Mouse (Mus musculus): ENCODE results near the gene Gm15155.
"Not testable (repeated sequence)": the region's sequence is repeated elsewhere in the genome, so short reads cannot be mapped to it uniquely, and the experiment has no call there.

Gm15155 gene

GRCm38 (mm10) chrX:155624341-155624841, at the start of gene Gm15155:
Gene Gm15155, plus strand, starts transcription at chrX:155624741.
- no peak for DNase-seq

DNA sequence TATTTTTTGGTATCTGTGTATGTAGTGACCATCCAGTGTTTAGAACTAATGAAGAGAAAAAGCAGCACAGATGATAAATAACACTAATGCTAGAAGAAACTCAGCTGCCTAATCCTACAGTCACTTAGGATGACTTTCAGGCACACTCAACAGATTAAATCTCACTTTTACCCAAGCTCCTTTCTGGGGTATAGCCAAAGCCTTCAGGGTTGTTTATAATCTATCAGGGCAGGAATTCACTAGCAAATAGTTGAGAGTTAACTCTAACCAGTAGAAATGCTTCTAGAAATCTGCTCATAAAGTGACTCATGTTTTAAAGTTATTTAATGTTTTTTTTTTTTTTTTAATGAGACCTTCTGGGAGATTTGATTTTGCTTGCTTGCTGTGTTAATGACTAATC, 44.8 kb upstream of the Gm15155 start:
- no peak for DNase-seq

GRCm38 (mm10) chrX:155584586-155584985, 40.0 kb upstream of the Gm15155 start:
- DNase-seq, result peak; percentile 0

GRCm38 (mm10) chrX:155591490-155591889, 33.1 kb upstream of the Gm15155 start:
- DNase-seq, result no peak

GRCm38 (mm10) chrX:155592467-155592866, 32.1 kb upstream of the Gm15155 start:
- DNase-seq, result peak; percentile 15

DNA sequence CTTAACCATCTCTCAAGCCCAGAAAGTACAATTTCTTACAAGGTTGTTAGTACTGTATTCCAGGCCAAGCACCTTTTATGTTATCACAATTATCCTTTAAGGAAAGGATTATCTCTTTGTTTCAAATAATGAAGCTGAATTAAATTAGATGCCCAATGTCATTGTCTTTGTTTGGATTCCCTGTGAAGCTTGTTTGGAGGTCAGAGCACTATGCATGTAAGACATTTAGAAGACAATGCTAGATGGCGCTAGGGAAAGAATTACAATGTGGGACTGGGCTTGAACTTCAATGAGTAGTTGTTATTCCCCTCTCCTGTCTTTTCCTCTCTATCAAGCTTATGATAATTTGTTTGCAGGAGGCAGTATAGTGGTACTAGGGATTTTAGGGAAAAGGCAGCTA, 29.9 kb upstream of the Gm15155 start:
- no peak for DNase-seq

DNA sequence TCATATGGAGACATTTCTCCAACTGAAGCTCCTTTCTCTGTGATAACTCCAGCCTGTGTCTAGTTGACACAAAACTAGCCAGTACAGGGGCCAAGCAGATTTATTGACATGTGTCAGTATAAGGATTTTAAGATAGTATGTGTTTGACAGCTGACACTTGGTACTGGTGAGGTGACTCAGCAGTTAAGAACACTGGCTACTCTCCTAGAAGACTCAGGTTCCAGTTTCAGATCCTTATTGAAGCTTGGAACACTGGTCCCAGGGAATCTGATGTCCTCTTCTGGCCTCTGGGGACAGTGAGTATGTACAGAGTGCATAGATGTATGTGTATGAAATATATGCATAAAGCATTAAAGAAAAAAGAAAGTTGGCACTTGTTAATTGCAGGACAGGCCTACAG, 28.2 kb upstream of the Gm15155 start:
- DNase-seq, result no peak

- no peak for DNase-seq
Measured at GRCm38 (mm10) chrX:155601196-155601595, 23.3 kb upstream of the Gm15155 start.

GRCm38 (mm10) chrX:155622527-155622926, 2.0 kb upstream of the Gm15155 start:
- DNase-seq, result no peak

GRCm38 (mm10) chrX:155622961-155623599, 1.5 kb upstream of the Gm15155 start:
- DNase-seq, result no peak

DNA sequence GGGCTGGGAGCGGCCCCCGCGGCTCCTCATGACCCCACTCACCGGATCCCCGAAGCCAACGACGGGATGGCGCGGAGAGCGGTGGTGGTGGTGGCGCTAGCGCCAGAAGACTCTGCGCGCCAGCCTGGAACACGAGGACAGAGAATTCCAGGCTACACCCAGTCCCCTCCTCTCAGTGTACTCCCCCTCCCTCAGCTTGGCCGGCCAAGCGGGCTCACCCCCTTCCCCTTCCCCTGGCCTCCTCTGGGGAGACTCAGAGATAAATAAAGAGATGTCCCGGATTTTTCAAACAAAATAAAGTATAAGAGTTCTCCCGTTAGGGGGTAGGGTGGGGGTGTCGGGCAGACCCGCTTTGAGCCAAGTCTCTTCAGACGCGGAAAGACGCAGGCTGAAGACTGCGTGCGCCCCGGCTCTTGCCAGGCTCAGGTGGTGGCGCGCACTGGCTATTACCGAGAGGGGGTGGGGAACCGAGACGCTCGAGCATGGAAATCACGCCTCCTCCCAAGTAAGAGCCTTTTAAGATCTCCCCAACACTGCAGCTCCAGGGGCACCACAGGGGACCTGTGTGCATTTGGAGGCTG, 750 bp upstream of the Gm15155 start, which contains the start of gene Ptchd1:
Ptchd1 (minus strand) TSS at position 114 of the 581 bp plus-strand sequence.
- no peak for DNase-seq

DNA sequence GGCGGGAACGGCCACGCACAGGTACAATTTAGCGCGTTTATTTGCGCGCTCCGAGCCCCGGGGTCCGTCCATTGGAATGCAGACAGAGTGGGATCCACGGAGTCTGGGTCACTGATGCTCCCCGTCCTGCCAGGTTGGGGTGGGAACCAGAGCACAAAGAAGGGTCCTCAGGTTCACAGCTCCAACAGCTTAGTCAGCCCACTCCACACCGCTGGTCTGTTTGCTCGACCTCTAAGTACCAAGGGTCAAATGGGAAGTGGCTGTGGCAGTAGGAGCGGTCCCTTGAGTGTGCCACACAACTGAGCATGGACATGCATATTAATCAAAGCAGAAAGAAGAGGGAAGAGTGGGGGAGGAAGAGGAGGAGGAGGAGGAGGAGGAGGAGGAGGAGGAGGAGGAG, 354 bp downstream of the Gm15155 start:
- no peak for DNase-seq

DNA sequence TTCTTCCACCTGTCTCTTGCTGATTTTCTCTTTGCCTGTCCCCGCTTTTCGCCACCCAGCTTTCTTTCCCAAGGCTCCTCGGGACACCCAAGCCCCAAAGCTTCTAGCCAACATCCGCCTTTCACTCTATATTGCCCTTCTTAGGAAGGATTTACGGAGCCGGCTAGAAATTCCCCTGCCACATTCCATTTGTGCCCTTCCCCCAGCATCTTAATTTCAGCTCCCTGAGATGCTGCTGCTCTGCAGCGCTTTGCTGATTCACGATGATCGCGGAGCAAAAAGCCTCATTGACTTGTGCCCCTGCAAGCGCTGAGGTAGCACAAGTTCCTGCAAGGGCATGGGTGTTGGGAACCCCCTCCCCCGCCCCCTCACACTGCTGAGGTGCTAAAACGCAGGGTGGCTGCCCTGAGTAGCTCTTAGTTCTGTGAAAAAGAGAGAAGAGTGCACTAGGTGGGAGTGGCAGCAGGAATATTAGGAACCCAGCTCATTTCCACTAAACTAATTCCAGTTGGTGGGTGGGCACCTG, 1.2 kb downstream of the Gm15155 start:
- DNase-seq, result no peak

DNA sequence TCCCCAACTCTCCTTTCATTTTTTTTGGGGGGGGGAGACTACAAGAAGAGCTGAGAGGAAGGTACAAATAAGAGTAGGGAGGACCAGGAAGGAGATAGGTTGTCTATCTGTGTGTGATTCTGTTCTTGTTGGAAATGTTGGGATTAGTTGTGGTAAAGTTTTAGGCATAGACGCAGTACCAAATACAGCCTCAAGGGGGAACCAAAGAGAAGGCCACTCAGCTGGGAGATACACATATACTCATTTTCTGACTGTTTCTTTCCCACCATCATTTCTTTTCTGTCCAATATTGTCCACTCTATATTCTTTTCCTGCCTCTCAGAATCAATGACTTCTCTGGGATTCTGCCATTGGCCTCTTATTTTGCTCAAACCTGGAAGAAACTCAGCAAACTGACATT, 19.4 kb downstream of the Gm15155 start:
- peak; percentile 40 for DNase-seq

DNA sequence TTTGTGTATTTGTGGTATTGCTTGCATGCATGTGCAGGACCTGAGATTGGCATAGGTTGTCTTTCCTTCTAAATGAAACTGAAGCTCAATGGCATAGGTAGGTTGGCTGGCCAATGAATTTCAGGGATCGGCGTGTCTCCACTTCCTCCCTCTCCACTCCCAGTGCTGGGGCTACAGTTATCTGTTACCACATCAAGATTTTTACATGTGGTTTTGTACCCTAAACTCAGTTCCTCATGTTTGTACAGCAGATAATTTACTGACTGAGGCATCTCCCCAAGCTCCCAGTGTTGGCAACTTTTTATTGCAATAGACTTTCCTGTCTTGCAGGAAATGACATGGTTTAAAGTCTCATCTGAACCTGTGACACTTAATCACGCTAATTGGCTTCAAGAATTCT, 21.4 kb downstream of the Gm15155 start:
- no peak for DNase-seq

GRCm38 (mm10) chrX:155657971-155658370, 33.4 kb downstream of the Gm15155 start:
- DNase-seq, result no peak

- DNase-seq, result not testable (repeated sequence)
Measured at GRCm38 (mm10) chrX:155690440-155690839, 65.9 kb downstream of the Gm15155 start.

- DNase-seq, result no peak
Measured at GRCm38 (mm10) chrX:155724157-155724556, 99.6 kb downstream of the Gm15155 start.

DNA sequence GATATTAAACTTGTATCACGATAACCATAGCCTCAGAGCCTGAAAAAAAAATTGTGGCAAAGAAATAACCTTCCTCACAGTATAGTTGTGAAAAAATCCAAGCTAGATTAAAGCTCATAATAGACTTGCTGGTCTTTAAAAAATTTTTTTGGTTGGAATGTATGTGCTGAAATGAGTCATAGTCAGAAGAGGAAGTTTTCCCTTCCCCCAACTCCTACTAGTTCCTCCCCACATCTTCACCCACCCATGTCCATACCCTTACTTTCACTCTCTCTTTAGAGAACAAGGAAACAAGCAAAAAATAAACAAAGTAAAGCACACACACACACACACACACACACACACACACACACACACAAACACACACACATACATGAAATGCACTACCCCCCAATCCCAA, 103.8 kb downstream of the Gm15155 start:
- no peak for DNase-seq

DNA sequence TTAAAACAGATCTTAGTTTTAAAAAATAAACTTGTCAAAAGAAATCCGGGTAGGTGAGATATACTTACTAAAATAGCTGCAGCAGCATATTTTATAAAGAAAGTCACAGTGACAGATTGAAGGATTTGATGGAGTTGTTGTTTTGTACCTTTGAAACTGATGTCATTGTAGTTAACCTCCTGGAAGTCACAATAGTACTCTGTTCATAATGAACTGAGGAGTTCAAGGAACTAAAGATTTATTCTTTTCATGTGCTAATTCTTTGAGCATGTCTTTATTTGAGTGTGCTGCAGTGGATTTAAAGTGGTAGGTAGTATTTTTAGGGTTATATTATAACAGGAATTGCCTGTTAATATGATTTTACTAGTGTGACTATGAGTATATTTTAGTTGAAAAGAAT, 263.6 kb downstream of the Gm15155 start:
- no peak for DNase-seq

DNA sequence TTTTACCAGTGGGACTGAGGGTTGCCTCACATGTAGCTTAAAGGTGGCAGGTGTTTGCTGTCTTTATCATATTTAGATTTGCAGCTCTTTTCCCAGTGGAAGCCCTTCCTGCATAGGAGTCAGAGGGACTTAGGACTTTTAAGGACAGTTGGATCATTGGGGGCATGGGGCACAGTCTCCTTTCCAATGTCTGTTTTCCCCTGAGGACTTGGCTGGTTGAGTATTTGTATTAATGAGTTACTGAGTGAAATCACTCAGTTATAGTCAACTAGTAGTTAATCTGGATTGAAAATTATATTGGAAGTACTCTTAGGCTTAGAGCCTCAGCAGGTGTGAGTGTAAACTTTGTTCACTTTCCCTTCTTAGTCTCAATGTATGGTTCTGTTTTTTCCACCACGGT, 275.5 kb downstream of the Gm15155 start:
- peak; percentile 79 for DNase-seq

DNA sequence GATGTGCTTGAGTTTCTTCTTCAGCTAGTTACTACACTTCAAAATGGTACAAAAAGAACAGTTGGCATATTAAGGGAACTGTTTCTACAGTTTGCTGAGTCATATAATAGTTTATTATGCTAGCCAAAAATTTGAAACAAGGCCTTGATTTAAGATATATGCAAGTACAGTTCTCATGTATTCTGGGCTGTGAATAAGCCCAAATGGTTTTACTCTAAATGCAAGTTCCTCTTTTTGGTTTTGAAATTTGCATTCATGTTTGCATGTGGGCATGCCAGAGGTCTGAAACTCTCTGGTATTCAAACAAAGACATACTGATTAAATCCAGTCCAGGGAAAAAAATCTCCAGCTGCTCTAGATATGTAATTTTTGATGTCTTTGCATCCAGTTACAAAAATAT, 277.2 kb downstream of the Gm15155 start:
- no peak for DNase-seq

GRCm38 (mm10) chrX:155903108-155903507, 278.6 kb downstream of the Gm15155 start:
- peak; percentile 34 for DNase-seq

- no peak for DNase-seq
Measured at GRCm38 (mm10) chrX:156009756-156010155, 385.2 kb downstream of the Gm15155 start.

Data from kidney, adult 9 months (tissue).